Mouse (Mus musculus) myocyte (in vitro differentiated cells): ENCODE data around the gene Mylk2. TPM values are rescaled to one million over a fixed set of nuclear protein-coding genes. Genes with fewer than 3 reads are reported as not detected.

Experiments
- H3K27me3 ChIP-seq: one replicate; pipeline ENCODE4 v1.6.1; 2011; ENCODE audit not compliant: control insufficient read depth, insufficient read depth, insufficient read length
- H3K36me3 ChIP-seq: one replicate; pipeline ENCODE4 v1.6.1; 2011; ENCODE audit not compliant: control insufficient read depth, insufficient read depth
- H3K4me2 ChIP-seq: one replicate; pipeline ENCODE4 v1.6.1; 2011; ENCODE audit warnings: low read depth, control low read depth
- H3K4me3 ChIP-seq: one replicate; pipeline ENCODE4 v1.5.1; 2011; ENCODE audit warnings: mild to moderate bottlenecking, control low read depth, moderate library complexity
- H3K79me2 ChIP-seq: one replicate; pipeline ENCODE4 v1.6.1; 2011; ENCODE audit not compliant: control insufficient read depth, insufficient read depth
- H3ac ChIP-seq: one replicate; pipeline ENCODE4 v1.6.1; 2011; ENCODE audit not compliant: control insufficient read depth, insufficient read length
- CEBPB ChIP-seq: IDR thresholded peaks from 2 replicates; pipeline ENCODE4 v1.6.1; 2011; ENCODE audit warnings: mild to moderate bottlenecking, moderate library complexity; ENCODE audit not compliant: poor library complexity, insufficient read depth, severe bottlenecking
- E2F4 ChIP-seq: IDR thresholded peaks from one replicate; pipeline ENCODE4 v1.6.1; 2011; ENCODE audit warnings: mild to moderate bottlenecking, control low read depth, moderate library complexity; ENCODE audit not compliant: insufficient read depth
- MAX ChIP-seq: IDR thresholded peaks from one replicate; pipeline ENCODE4 v1.6.1; 2011; ENCODE audit warnings: low read depth, mild to moderate bottlenecking, control low read depth
- MYOD1 ChIP-seq, 3 experiments: IDR thresholded peaks; one replicate each; pipeline ENCODE4 v1.6.1; 2011; ENCODE audit warnings: control low read depth in 2 of 3, low read depth in 2 of 3, mild to moderate bottlenecking in 2 of 3, moderate library complexity in 1 of 3; ENCODE audit not compliant: insufficient read length in 2 of 3, control insufficient read depth in 1 of 3
- MYOG ChIP-seq, 3 experiments: IDR thresholded peaks; one replicate each; pipeline ENCODE4 v1.6.1; 2011; ENCODE audit warnings: control low read depth in 2 of 3, low read depth in 2 of 3, mild to moderate bottlenecking in 2 of 3; ENCODE audit not compliant: insufficient read length in 2 of 3, control insufficient read depth in 1 of 3, insufficient read depth in 1 of 3
- POLR2A ChIP-seq: IDR thresholded peaks from one replicate; pipeline ENCODE4 v1.6.1; 2011; ENCODE audit warnings: low read depth, mild to moderate bottlenecking, control low read depth, moderate library complexity; ENCODE audit not compliant: insufficient read length
- POLR2AphosphoS2 ChIP-seq: IDR thresholded peaks from one replicate; pipeline ENCODE4 v1.6.1; 2011; ENCODE audit warnings: low read depth, control low read depth; ENCODE audit not compliant: insufficient read length
- REST ChIP-seq: IDR thresholded peaks from one replicate; pipeline ENCODE4 v1.6.1; 2011; ENCODE audit warnings: mild to moderate bottlenecking, control low read depth, moderate library complexity; ENCODE audit not compliant: insufficient read depth, insufficient read length
- SRF ChIP-seq: IDR thresholded peaks from one replicate; pipeline ENCODE4 v1.6.1; 2011; ENCODE audit warnings: low read depth; ENCODE audit not compliant: control insufficient read depth, insufficient read length
- TCF12 ChIP-seq: IDR thresholded peaks from one replicate; pipeline ENCODE4 v1.6.1; 2011; ENCODE audit warnings: mild to moderate bottlenecking, control low read depth; ENCODE audit not compliant: poor library complexity, insufficient read depth, severe bottlenecking
- TCF3 ChIP-seq: IDR thresholded peaks from one replicate; pipeline ENCODE4 v1.6.1; 2011; ENCODE audit warnings: low read depth, control low read depth; ENCODE audit not compliant: insufficient read length
- USF1 ChIP-seq: IDR thresholded peaks from one replicate; pipeline ENCODE4 v1.6.1; 2011; ENCODE audit warnings: low read depth, mild to moderate bottlenecking, control low read depth, moderate library complexity
- polyA plus RNA-seq: library from polyadenylated mRNA; unstranded; fragments of >200 nt; fragmentation: generic; extraction: Trizol; gene quantifications from one replicate; pipeline ENCODE4 v1.2.1, GENCODE M21; 2012; ENCODE audit warnings: missing spikeins

Gene Mylk2
- 8.2 TPM for polyA plus RNA-seq

- Histone ChIP-seq H3K79me2 (no peaks in the 10 kb centered on the region), H3K36me3 (no peaks in the 10 kb centered on the region), H3K27me3 (no peaks in the 10 kb centered on the region), H3K4me3 (peak within 1 kb of the TSS; percentile 4), H3K4me2 (peak within 1 kb of the TSS; percentile 63), H3ac (no peak within 1 kb of the TSS)
- TF ChIP-seq MYOD1 (IDR thresholded peaks at IDR 0.05; ENCODE audit: control insufficient read depth in 1 of 3, insufficient read length in 2 of 3, low read depth in 2 of 3), result peak in 2 of 3 experiments; percentile 90 to 95
- TF ChIP-seq SRF, result no peak
- peak; percentile 9 for TF ChIP-seq TCF3
- TF ChIP-seq MYOG (IDR thresholded peaks at IDR 0.05; ENCODE audit: control insufficient read depth in 1 of 3, insufficient read depth in 1 of 3, insufficient read length in 2 of 3, low read depth in 2 of 3), result peak in 2 of 3 experiments; percentile 77 to 92
- TF ChIP-seq MAX, result no peak
- no peak for TF ChIP-seq CEBPB
- no peak for TF ChIP-seq POLR2A
- no peak for TF ChIP-seq POLR2AphosphoS2
These were observed at the start of gene Mylk2 for GRCm38 (mm10) chr2:152911031-152911430. TSS of gene Mylk2 (plus strand) at chr2:152911352.

GRCm38 (mm10) chr2:152861891-152862290 lies 49.3 kb upstream of the Mylk2 start:
- no peak overlapping the region for H3K4me2 ChIP-seq
- no peak overlapping the region for H3ac ChIP-seq
- TF ChIP-seq USF1 (no peak), TCF12 (no peak), POLR2A (no peak), MAX (no peak), SRF (no peak), REST (no peak), MYOD1 (IDR thresholded peaks at IDR 0.05; ENCODE audit: control insufficient read depth in 1 of 3, insufficient read length in 2 of 3, low read depth in 2 of 3) (no peak), POLR2AphosphoS2 (no peak), TCF3 (no peak), CEBPB (no peak), MYOG (IDR thresholded peaks at IDR 0.05; ENCODE audit: control insufficient read depth in 1 of 3, insufficient read depth in 1 of 3, insufficient read length in 2 of 3, low read depth in 2 of 3) (no peak), E2F4 (no peak)
- peaks cover 71% of the 10 kb centered on the region for H3K79me2 ChIP-seq
- H3K36me3 ChIP-seq, result peaks cover 9% of the 10 kb centered on the region
- H3K4me3 ChIP-seq, result no peak overlapping the region
- H3K27me3 ChIP-seq, result no peaks in the 10 kb centered on the region

GRCm38 (mm10) chr2:152862638-152863037 lies 48.5 kb upstream of the Mylk2 start:
- Histone ChIP-seq H3K27me3 (no peaks in the 10 kb centered on the region), H3K36me3 (peaks cover 9% of the 10 kb centered on the region)

GRCm38 (mm10) chr2:152863346-152863745 lies 47.8 kb upstream of the Mylk2 start:
- H3K4me2 ChIP-seq, result no peak overlapping the region
- peaks cover 68% of the 10 kb centered on the region for H3K79me2 ChIP-seq
- H3ac ChIP-seq, result no peak overlapping the region
- peaks cover 9% of the 10 kb centered on the region for H3K36me3 ChIP-seq
- no peak overlapping the region for H3K4me3 ChIP-seq
- TF ChIP-seq MYOD1 (IDR thresholded peaks at IDR 0.05; ENCODE audit: control insufficient read depth in 1 of 3, insufficient read length in 2 of 3, low read depth in 2 of 3) (no peak), POLR2A (no peak), POLR2AphosphoS2 (no peak), CEBPB (no peak), SRF (no peak), REST (no peak), TCF12 (no peak), USF1 (no peak), MYOG (IDR thresholded peaks at IDR 0.05; ENCODE audit: control insufficient read depth in 1 of 3, insufficient read depth in 1 of 3, insufficient read length in 2 of 3, low read depth in 2 of 3) (no peak), MAX (no peak), E2F4 (no peak), TCF3 (no peak)
- no peaks in the 10 kb centered on the region for H3K27me3 ChIP-seq

More at GRCm38 (mm10) chr2:152862638-152863037, 48.5 kb upstream of the Mylk2 start:
- peaks cover 71% of the 10 kb centered on the region for H3K79me2 ChIP-seq
- no peak for TF ChIP-seq TCF12
- TF ChIP-seq POLR2A, result no peak
- no peak for TF ChIP-seq E2F4
- no peak for TF ChIP-seq USF1
- TF ChIP-seq REST, result no peak
- TF ChIP-seq SRF, result no peak
- TF ChIP-seq CEBPB, result no peak
- no peak for TF ChIP-seq MYOD1 (IDR thresholded peaks at IDR 0.05; ENCODE audit: control insufficient read depth in 1 of 3, insufficient read length in 2 of 3, low read depth in 2 of 3)
- no peak for TF ChIP-seq TCF3
- TF ChIP-seq POLR2AphosphoS2, result no peak
- TF ChIP-seq MAX, result no peak
- no peak for TF ChIP-seq MYOG (IDR thresholded peaks at IDR 0.05; ENCODE audit: control insufficient read depth in 1 of 3, insufficient read depth in 1 of 3, insufficient read length in 2 of 3, low read depth in 2 of 3)
- H3K4me2 ChIP-seq, result no peak overlapping the region
- no peak overlapping the region for H3ac ChIP-seq
- H3K4me3 ChIP-seq, result no peak overlapping the region

GRCm38 (mm10) chr2:152878239-152878638 lies 32.9 kb upstream of the Mylk2 start:
- Histone ChIP-seq H3K4me2 (no peak overlapping the region), H3ac (no peak overlapping the region), H3K36me3 (peaks cover 60% of the 10 kb centered on the region), H3K27me3 (no peaks in the 10 kb centered on the region), H3K4me3 (no peak overlapping the region), H3K79me2 (no peaks in the 10 kb centered on the region)
- TF ChIP-seq CEBPB (no peak), POLR2AphosphoS2 (no peak), REST (no peak), USF1 (no peak), POLR2A (no peak), MYOD1 (IDR thresholded peaks at IDR 0.05; ENCODE audit: control insufficient read depth in 1 of 3, insufficient read length in 2 of 3, low read depth in 2 of 3) (no peak), TCF12 (no peak), TCF3 (no peak), SRF (no peak), MAX (no peak), E2F4 (no peak), MYOG (IDR thresholded peaks at IDR 0.05; ENCODE audit: control insufficient read depth in 1 of 3, insufficient read depth in 1 of 3, insufficient read length in 2 of 3, low read depth in 2 of 3) (no peak)
